Mouse (Mus musculus) olfactory bulb, adult 2 months (tissue): ENCODE results near the gene Hdac6.

ENCODE experiments used
- CTCF ChIP-seq: fragments of 200-500 bp; IDR thresholded peaks from 2 replicates; pipeline ENCODE4 v1.5.1; 2012; ENCODE audit warnings: low read depth, mild to moderate bottlenecking, low read length, moderate library complexity; ENCODE audit not compliant: insufficient read depth
- POLR2A ChIP-seq: fragments of 200-500 bp; IDR thresholded peaks from 2 replicates; pipeline ENCODE4 v1.6.1; 2012; ENCODE audit warnings: mild to moderate bottlenecking, low read depth, low read length, moderate library complexity; ENCODE audit not compliant: insufficient read depth

DNA sequence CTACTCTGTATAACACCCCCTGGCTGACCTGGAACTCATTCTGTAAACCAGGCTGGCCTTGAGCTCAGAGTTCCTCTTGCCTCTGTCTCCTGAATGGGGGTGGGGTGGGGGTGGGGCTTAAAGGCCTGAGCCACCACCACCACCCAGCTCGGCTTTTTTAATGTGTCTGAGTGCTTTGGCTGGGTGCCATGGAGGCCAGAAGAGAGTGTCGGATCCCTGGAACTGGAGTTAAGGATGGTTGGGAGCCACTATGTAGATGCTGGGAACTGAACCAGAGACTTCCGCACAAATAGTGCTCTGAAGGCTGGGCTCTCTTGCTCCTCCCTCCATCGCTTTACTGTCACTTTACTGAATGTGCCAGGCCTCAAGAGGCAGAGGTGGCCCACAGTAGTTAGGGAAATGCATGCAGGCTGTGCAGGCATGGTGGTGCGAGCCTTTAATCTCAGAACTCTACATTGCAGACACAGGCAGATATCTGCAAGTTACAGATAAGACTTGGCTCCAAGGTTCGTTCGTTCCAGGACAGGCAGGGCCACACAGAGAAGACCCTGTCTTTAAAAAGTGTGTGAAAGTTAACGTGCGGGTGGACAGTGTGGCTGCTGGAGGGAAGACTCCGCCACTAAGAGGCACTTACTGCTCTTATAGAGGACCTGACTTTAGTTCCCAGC is 45.5 kb upstream of the Hdac6 start:
- TF ChIP-seq CTCF (no peak), POLR2A (no peak)
